Mouse (Mus musculus) CH12.LX (cell line): Measurements from ENCODE around the gene Blcap. TPM values are rescaled to one million over a fixed set of nuclear protein-coding genes. Genes with fewer than 3 reads are reported as not detected.

ENCODE experiments used
- DNase-seq: peaks from one replicate; pipeline ENCODE4 v3.0.0-alpha.2; 2013; ENCODE audit errors: extremely low read depth
- H3K27ac ChIP-seq: 2 replicates; pipeline ENCODE4 v1.5.1; 2012; ENCODE audit warnings: low read depth, mild to moderate bottlenecking, control low read depth, moderate library complexity; ENCODE audit not compliant: insufficient read depth
- H3K27me3 ChIP-seq: replicated peaks from 2 replicates; pipeline ENCODE3; 2012; ENCODE audit warnings: inconsistent platforms
- H3K36me3 ChIP-seq, 2 experiments: replicated peaks in 1 of 2; 2 replicates each; pipeline versions ENCODE3 to v1.6.1; 2012; ENCODE audit warnings: inconsistent platforms in 1 of 2, low read length in 1 of 2, mild to moderate bottlenecking in 1 of 2, mixed read lengths in 1 of 2, moderate library complexity in 1 of 2; ENCODE audit not compliant: control insufficient read depth in 1 of 2, insufficient read depth in 1 of 2
- H3K4me1 ChIP-seq, 2 experiments: 2 replicates each; pipeline ENCODE4 v1.6.1; 2012; ENCODE audit warnings: inconsistent platforms in 1 of 2, moderate library complexity in 1 of 2; ENCODE audit not compliant: insufficient read depth in 2 of 2, control insufficient read depth in 1 of 2
- H3K4me2 ChIP-seq: 2 replicates; pipeline ENCODE4 v1.6.1; 2012; ENCODE audit warnings: low read depth, mild to moderate bottlenecking, control low read depth; ENCODE audit not compliant: poor library complexity, insufficient read depth, severe bottlenecking
- H3K4me3 ChIP-seq, 3 experiments: fragments of 150-350 bp in 1 of 3; sonication (generic) in 1 of 3; replicated peaks in 1 of 3; 2 replicates each; pipeline versions ENCODE3 to v1.5.1; 2011 to 2012; ENCODE audit warnings: low read depth in 2 of 3, low read length in 2 of 3, mild to moderate bottlenecking in 2 of 3, moderate library complexity in 2 of 3, control low read depth in 1 of 3, improper control_type of control experiment in 1 of 3, inconsistent platforms in 1 of 3, mixed read lengths in 1 of 3; ENCODE audit not compliant: poor library complexity in 1 of 3
- H3K79me2 ChIP-seq: replicated peaks from 2 replicates; pipeline ENCODE4 v1.6.1; 2012; ENCODE audit warnings: mild to moderate bottlenecking, moderate library complexity; ENCODE audit not compliant: control insufficient read depth, poor library complexity, insufficient read depth, severe bottlenecking; ENCODE audit errors: extremely low read depth
- H3K9ac ChIP-seq: 2 replicates; pipeline ENCODE4 v1.6.1; 2012; ENCODE audit warnings: low read depth, mild to moderate bottlenecking, control low read depth, moderate library complexity; ENCODE audit not compliant: insufficient read depth
- H3K9me3 ChIP-seq: replicated peaks from 2 replicates; pipeline ENCODE3; 2012; ENCODE audit warnings: low read length, inconsistent platforms, mixed read lengths
- BHLHE40 ChIP-seq: IDR thresholded peaks from 2 replicates; pipeline ENCODE4 v1.6.1; 2011; ENCODE audit warnings: mild to moderate bottlenecking, low read depth, low read length, improper control_type of control experiment
- CHD2 ChIP-seq: IDR thresholded peaks from 2 replicates; pipeline ENCODE4 v1.6.1; 2011; ENCODE audit warnings: low read length, improper control_type of control experiment
- ETS1 ChIP-seq: conservative IDR thresholded peaks from 2 replicates; pipeline ENCODE4 v1.6.1; 2012; ENCODE audit warnings: low read depth, mild to moderate bottlenecking, inconsistent platforms, low read length, improper control_type of control experiment, moderate library complexity
- JUN ChIP-seq: IDR thresholded peaks from 2 replicates; pipeline ENCODE4 v1.6.1; 2011; ENCODE audit warnings: low read depth, mild to moderate bottlenecking, low read length, improper control_type of control experiment, moderate library complexity; ENCODE audit not compliant: insufficient read depth
- MAFK ChIP-seq: IDR thresholded peaks from 2 replicates; pipeline ENCODE4 v1.6.1; 2011; ENCODE audit warnings: low read length, improper control_type of control experiment; ENCODE audit not compliant: insufficient replicate concordance
- NELFE ChIP-seq: IDR thresholded peaks from 2 replicates; pipeline ENCODE4 v1.6.1; 2011; ENCODE audit warnings: low read depth, low read length, improper control_type of control experiment
- PAX5 ChIP-seq: IDR thresholded peaks from 2 replicates; pipeline ENCODE4 v1.6.1; 2012; ENCODE audit warnings: low read length, inconsistent platforms, mixed read lengths
- SMC3 ChIP-seq: IDR thresholded peaks from 2 replicates; pipeline ENCODE4 v1.6.1; 2011; ENCODE audit warnings: low read depth, low read length, improper control_type of control experiment
- USF2 ChIP-seq: conservative IDR thresholded peaks from 2 replicates; pipeline ENCODE4 v1.6.1; 2011; ENCODE audit warnings: low read depth, low read length, improper control_type of control experiment
- ZKSCAN1 ChIP-seq: IDR thresholded peaks from 2 replicates; pipeline ENCODE4 v1.6.1; 2012; ENCODE audit warnings: low read depth, inconsistent platforms, low read length, improper control_type of control experiment, borderline replicate concordance
- dilution Hi-C: fragments of 300-500 bp; cut with MboI; formaldehyde crosslinking; loops from 2 replicates; pipeline ENCODE4 v1.14.3; 2020; ENCODE audit warnings: low sequenced_read_pairs; ENCODE audit not compliant: extremely low pct_unique_long_range_greater_than_20kb, extremely low pct_ligation_motif_present
- in situ Hi-C: fragments of 300-500 bp; cut with MboI; formaldehyde crosslinking; loops from 3 replicates; pipeline ENCODE4 v1.14.3; 2019; ENCODE audit warnings: low sequenced_read_pairs, low pct_ligation_motif_present, low pct_unique_long_range_greater_than_20kb, mixed read lengths
- polyA plus RNA-seq: library from polyadenylated mRNA; unstranded; fragments of >175 nt; gene quantifications from 2 replicates; pipeline ENCODE4 v1.2.1, GENCODE M21; 2012; ENCODE audit warnings: low read depth; ENCODE audit not compliant: insufficient read length
- total RNA-seq, 2 experiments: library from RNA; depleted of rRNA; stranded (reverse); fragments of 300-350 nt in 1 of 2; fragments of >200 nt in 1 of 2; gene quantifications; 2 replicates each; pipeline ENCODE4 v1.2.3; 2012 to 2014

Gene Blcap
- total and polyA plus RNA-seq, 3 experiments, result 14.0 to 18.9 (median 16.0) TPM

- in situ Hi-C loops (no loop called here), dilution Hi-C loops (no loop called here)
- Histone ChIP-seq H3K27me3 (peaks cover 84% of the 10 kb centered on the region), H3K4me3 (no peak overlapping the region), H3K79me2 (no peaks in the 10 kb centered on the region), H3K36me3 (no peaks in the 10 kb centered on the region), H3K9ac (no peak overlapping the region), H3K4me1 (0 out of 4 replicates have a peak, but pooled peaks cover 0 to 5% of the 10 kb centered on the region in 2 experiments), H3K9me3 (no peaks in the 10 kb centered on the region), H3K4me2 (no peak overlapping the region), H3K27ac (no peak overlapping the region)
- no peak for DNase-seq
- TF ChIP-seq SMC3, result no peak
- TF ChIP-seq BHLHE40, result peak; percentile 62
Observed at GRCm38 (mm10) chr2:157520496-157520895, 50.6 kb downstream of the Blcap start.

- Histone ChIP-seq H3K79me2 (no peaks in the 10 kb centered on the region), H3K27me3 (peaks cover 84% of the 10 kb centered on the region), H3K4me2 (no peak overlapping the region), H3K4me3 (no peak overlapping the region), H3K4me1 (0 out of 4 replicates have a peak, but pooled peaks cover 0 to 5% of the 10 kb centered on the region in 2 experiments), H3K9ac (no peak overlapping the region), H3K9me3 (no peaks in the 10 kb centered on the region), H3K36me3 (no peaks in the 10 kb centered on the region), H3K27ac (no peak overlapping the region)
- no peak for DNase-seq
- dilution Hi-C loops, result no loop called here
- TF ChIP-seq USF2, result no peak
- TF ChIP-seq JUN, result no peak
- in situ Hi-C loops, result no loop called here
Observed at GRCm38 (mm10) chr2:157519452-157519851, 51.6 kb downstream of the Blcap start.

DNA sequence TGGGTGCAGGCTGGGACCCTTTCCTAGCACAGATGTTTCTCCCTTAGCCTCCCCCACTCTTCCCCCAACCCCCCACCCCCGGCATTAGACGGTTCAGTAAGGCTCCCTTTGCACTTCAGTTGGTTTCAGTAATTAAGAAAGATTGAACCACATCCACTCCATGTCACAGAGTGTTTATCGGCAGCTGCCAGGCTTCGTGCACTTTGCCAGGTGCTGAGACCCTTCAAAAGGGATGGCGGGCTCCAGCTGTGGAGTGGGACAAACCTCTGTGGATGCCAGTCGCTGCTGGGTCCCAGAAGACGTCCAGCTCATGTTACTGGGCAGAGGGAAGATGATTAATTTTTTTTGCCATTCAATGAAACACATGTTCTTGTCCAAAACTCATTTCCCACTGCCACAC, 52.6 kb downstream of the Blcap start:
- Histone ChIP-seq H3K27ac (no peak overlapping the region), H3K36me3 (no peaks in the 10 kb centered on the region), H3K4me2 (no peak overlapping the region), H3K9me3 (no peaks in the 10 kb centered on the region), H3K79me2 (no peaks in the 10 kb centered on the region), H3K4me1 (0 out of 4 replicates have a peak, but pooled peaks cover 0 to 5% of the 10 kb centered on the region in 2 experiments), H3K4me3 (no peak overlapping the region), H3K27me3 (peaks cover 88% of the 10 kb centered on the region), H3K9ac (no peak overlapping the region)
- DNase-seq, result no peak
- dilution Hi-C loops (no loop called here), in situ Hi-C loops (no loop called here)
- no peak for TF ChIP-seq SMC3
- TF ChIP-seq BHLHE40, result no peak
- TF ChIP-seq NELFE, result no peak
- no peak for TF ChIP-seq ZKSCAN1
- TF ChIP-seq CHD2, result no peak
- no peak for TF ChIP-seq PAX5
- no peak for TF ChIP-seq MAFK
- no peak for TF ChIP-seq ETS1
- TF ChIP-seq USF2, result no peak
